Mouse (Mus musculus) lung, postnatal 0 days (tissue): ENCODE measurements at regions not wholly inside any gene's neighbourhood (a gene's known extent, or its start where the extent isn't known, plus 50 kb on each side); places are given as distances from the start of the nearest gene placed in this dataset.

Experiments used
- CTCF ChIP-seq: IDR thresholded peaks from 2 replicates; pipeline ENCODE4 v1.5.1; 2016; ENCODE audit warnings: antibody characterized with exemption, mild to moderate bottlenecking
- EP300 ChIP-seq: IDR thresholded peaks from 2 replicates; pipeline ENCODE4 v1.6.1; 2016; ENCODE audit warnings: antibody characterized with exemption, mild to moderate bottlenecking, control low read depth

DNA sequence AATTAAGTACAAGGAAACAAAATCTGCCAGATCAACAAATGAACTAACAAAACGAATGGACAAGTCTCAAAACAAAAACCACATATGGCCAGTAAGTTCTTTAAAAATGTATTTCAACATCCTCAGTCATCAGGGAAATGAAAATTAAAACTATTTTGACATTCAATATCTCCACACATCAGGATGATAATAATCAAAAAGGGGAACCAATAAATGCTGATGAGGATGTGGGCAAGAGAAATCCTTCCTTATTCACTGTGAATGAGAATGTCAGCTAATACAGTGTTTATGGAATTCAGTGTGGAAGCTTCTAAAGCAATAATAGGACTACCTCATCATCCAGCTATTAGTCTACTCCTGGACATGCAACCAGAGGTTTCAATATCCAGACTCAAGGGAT is 86.1 kb upstream of the Trp63 start:
- TF ChIP-seq EP300 (no peak), CTCF (no peak)
